Mouse (Mus musculus): ENCODE results near the gene Gm10188.

Gm10188 gene

DNA sequence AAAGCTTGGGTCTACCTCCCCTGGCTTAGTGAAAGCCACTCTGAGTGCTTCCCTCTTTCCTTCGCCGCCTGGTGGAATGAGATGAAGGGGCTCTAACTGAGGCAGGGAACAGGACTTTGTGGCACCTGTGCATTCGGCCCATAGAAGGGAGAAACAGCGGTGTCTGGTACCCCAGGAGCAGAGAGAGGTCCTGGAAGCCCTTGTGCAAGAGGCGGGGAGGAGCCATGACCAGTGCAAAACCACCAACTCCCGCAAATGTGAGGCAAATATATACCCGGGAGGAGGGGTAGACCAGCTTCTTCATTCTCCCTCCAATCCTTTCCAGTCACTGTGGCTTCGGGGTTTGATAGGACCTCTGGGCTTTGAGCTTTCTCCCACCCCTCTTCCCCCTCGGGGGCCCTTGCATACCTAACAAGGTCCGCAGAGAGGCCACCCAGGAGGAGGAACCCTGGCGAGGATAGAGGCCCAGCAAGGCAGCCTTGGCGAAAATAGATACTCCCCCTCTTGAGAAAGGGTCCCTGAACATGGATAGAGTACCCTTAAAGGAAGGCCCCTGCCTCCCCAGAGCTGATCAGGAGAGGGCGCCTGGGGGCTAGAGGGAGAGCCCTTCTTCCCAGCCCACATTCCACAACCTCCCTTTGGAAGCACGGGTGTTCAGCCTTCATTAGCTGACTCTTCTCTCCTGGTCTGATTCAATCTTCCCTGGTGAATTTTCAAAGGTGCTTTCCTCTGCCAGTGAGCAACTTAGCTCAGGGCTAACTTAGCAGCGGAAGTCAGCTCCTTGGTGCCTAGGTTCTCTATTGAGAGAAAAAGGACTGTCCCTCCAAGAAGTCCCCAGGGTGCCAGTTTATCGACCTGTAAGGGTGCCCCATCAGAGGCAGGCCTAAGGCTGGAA lies 37.5 kb downstream of the Gm10188 start:
- DNase-seq, result no peak

DNA sequence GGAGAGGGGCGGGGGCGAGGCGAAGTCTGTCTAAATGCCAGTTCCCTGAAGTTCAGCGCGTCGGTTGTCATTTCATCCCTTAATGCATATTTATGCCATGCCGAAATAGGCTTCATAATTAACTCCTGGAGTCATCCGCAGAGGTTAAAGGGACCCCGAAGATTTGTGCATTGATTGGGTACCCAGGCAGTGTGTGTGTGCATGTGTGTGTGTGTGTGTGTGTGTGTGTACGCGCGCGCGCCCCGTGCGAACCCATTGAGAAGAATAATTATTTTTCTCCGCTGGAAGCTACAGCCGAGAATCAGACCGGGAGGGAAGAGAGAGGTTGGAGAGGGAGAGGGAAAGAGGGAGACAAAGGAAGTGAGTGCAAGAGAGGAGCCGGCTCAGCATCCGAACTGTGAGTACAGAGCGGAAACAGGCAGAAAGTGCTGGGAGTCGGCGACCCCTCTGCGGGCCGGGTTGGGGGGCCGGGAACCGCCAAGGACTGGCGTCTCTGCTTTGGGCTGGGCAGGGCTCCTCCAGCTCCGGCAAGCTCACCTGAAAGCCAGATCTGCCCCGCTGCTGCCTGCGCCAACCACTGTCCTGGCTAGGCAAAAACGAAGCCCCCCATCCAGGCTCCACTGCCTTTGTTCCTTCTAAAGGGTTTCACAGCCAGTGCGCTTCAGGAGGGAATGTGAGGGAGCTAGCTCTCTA lies 38.3 kb downstream of the Gm10188 start, which contains the start of the genes Lemd1 and AC124108.1:
Gene Lemd1, plus strand, starts transcription at position 339 of the 693 bp plus-strand sequence.
Gene AC124108.1, plus strand, starts transcription at position 365 of the 693 bp plus-strand sequence.
- DNase-seq, result no peak

DNA sequence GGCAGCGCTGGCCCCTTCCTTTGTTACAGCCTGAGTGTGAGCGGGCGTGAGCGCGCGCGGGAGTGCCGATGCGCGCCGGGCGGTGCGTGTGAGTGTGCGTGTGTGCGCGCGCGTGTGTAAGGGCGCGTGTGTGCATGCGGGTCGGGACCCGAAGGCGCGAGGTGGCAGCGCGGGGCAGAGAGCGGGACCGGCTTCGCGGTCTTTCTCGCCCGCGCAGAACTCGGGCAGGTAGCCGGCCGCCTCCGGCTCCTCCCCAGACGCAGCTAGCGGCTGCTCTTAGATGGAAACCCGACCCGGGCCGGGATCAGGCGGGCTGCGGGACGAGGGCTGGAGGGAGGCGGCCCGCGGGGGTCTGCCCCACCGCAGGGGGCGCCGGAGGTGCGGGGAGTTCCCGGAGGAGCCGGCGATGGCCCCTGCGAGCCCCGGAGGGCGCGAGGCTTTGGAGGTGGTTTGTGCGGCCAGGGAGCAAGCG lies 38.9 kb downstream of the Gm10188 start:
- no peak for DNase-seq

DNA sequence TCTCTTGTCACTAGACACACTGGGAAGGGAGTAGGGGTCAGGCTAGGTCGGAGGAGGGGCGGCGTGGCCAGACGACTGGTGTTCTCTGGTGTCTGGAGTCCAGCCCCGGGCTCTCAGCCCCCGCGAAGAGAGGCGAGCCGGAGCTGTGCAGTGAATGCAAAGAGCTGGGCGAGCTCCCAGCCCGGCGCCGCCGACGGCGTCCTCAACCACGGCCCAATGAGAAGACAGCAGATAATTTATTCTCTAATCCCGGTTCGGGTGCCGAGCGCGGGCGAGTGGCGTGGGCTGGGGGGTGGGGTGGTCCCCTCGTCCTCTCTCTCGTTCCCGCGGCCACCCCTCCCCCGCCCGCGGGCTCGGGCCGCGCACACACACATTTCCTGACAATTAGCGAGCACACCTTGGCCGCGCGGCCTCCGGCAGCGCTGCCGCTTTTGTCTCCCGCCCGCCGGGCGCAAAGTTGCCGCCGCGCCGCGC lies 39.5 kb downstream of the Gm10188 start:
- no peak for DNase-seq

DNA sequence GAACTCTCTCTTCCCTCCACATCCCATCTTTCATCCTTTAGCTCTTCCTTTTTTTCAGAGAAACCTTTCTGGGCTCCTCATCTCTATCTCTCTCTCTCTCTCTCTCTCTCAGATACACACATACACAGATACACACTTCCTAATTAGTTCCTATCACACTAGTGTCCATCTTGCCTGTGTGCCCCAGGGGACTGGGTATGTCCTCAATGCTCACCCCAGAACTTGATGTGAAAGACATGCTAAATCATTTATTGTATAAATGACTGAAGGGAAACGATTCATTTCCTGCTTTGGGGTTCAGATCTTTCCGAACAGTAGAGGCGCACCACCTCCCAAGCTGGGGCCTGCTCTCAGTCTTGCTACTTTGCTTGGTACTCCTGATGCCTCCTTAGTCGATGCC lies 40.3 kb downstream of the Gm10188 start:
- DNase-seq, result no peak

DNA sequence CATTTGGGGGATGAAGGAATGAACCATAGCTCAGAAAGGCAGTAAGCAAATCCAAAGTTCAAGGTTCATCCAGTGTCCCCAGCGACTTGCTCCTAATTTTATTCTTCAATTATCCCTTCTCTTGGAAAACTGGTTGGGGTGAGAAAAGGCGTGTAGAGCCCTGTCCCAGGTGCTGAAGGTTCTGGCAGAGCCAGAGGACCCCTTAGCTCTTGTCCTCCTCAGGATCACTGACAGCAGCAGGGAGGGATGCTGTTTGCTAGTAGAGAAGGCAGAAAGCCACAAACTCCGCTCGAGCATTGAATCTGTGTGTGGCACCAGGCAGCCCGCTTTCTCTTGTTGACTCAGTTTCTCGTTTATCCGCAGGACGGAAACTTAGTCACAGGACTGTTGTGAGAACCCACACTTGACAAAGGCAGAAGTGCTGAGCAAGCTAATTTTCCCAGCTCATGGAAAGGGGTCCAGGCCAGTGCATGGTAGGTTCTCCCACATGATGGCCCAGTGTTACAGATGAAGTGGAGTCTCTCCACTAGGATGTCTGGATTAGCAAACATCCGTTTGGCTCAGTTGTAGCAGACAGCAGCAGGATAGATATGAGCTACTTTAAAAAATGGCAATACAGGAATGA lies 41.0 kb downstream of the Gm10188 start:
- no peak for DNase-seq

DNA sequence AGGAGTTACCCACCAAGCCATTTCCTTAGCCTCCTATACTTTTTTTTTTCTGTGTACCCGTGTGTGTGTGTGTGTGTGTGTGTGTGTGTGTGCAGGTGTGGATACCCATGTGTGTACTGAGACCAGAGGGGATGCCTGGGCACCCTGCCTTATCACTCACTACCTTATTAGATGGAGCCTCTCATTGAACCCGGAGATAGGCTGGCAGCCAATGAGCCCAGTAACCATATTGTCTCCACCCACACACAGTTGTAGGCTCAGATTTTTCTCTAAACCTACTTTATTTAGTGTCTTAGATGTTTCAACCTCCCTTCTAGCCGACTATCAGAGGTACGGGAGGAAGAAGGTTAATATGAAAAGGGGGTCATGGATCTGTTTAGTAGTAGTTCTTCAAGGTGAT lies 43.3 kb downstream of the Gm10188 start:
- peak; percentile 66 for DNase-seq

Measured in layer of hippocampus, adult 9-11 months (tissue).